Mouse (Mus musculus): ENCODE results near the gene Ccl22.

The Ccl22 gene

GRCm38 (mm10) chr8:94778895-94779533, 33.6 kb downstream of the Ccl22 start:
- DNase-seq (ENCODE audit: low read depth), result peak; percentile 71

DNA sequence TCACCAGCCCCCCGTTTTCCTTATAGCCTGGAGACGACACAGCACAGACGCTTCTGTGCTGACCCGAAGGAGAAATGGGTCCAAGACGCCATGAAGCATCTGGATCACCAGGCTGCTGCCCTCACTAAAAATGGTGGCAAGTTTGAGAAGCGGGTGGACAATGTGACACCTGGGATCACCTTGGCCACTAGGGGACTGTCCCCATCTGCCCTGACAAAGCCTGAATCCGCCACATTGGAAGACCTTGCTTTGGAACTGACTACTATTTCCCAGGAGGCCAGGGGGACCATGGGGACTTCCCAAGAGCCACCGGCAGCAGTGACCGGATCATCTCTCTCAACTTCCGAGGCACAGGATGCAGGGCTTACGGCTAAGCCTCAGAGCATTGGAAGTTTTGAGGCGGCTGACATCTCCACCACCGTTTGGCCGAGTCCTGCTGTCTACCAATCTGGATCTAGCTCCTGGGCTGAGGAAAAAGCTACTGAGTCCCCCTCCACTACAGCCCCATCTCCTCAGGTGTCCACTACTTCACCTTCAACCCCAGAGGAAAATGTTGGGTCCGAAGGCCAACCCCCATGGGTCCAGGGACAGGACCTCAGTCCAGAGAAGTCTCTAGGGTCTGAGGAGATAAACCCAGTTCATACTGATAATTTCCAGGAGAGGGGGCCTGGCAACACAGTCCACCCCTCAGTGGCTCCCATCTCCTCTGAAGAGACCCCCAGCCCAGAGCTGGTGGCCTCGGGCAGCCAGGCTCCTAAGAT, 34.3 kb downstream of the Ccl22 start:
- DNase-seq (ENCODE audit: low read depth), result no peak

DNA sequence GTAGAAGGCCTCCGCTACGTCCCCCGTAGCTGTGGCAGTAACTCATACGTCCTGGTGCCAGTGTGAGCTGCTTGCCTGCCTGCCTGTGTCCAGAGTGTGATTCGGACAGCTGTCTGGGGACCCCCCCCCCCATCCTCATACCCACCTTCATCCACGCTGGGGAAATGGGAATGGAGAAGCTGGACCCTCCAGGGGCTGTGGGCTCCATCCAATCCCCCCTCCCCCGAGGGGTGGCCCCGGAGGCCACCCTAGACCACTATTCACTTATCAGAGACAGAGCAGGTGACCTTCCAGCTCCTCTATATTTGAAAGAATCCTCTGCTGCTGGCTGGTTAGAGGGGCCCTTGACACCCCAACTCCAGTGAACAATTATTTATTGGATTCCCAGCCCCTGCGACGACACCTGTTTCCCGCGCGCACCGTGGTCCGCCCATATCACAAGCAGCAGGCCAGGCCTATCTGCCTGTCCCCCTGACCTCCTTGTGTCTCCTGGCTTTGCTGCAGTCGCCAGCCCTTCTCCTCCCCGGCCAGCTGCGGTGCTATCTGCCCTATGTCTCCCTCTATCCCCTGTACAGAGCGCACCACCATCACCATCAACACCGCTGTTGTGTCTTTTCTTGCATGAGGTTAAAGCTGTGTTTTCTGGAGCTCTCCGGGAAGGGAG, 35.2 kb downstream of the Ccl22 start:
- no peak for DNase-seq (ENCODE audit: low read depth)

DNA sequence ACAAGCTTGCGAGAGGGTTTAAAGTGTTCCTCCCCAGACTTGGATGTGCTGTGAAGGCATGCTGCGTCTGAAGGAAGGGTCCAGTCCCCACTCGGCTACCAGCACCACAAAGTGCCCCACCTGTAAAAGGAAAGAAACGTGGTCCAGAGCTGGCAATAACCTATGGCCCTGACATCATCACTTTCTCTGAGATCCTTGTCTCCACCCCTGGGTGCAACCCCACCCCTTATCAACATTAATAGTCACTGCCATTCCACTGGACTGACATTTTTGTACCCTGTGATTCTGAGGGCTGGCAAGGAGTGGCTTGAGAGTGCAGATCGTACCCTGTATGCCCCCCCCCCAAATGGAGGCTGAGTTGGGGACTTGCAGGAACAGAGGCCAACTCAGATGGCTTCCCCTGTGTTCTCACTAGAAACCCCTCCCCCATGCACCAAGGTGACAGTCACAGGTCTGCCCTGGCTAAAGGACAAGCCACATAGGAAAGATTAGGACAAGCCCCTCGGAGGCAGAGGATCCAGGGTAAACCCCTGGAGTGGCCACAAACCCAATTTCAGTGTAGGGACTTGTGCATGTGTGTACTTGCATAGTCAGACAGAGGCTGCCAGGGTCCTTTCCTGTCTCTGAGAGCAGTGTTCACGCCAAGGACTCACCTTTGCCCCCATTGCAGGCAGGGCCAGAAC, 35.9 kb downstream of the Ccl22 start:
- DNase-seq (ENCODE audit: low read depth), result no peak

DNA sequence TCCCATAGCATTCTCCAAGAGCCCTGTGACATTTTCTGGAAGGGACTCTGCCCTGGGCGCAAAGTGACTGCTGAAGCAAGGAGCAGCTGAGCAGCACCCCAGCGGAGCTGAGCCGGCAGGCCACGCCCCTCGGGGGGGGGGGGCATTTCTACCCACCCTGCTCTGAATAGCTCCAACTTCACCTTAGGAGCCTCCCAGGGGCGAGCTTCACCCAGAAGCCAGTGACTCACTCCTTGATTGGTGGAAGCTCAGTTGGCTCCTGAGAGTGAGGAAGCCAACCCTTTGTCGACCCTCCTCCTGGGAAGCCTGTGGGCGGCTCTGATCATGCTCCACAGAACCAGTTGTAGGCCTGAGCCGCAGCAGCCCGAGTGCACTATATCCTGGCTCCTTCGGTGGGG, 36.4 kb downstream of the Ccl22 start:
- peak; percentile 38 for DNase-seq (ENCODE audit: low read depth)

DNA sequence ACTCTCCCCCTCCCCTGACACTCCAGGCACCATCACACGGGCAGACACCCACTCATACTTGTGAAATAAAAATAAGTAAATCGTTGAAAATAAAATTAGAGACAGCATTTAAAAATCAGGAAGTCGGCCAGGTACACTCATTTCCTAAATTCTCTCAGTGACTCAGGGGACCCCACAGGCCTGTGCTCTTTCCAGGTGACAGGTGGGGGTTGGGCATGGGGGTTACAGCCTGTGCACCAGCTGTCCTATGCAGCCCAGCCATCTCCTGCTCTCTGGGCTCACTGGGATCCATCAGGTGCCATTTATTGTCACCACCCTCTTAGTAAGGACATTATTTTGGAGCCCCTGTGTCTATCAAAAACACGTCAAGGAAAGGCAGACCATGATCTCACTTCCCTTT, 38.5 kb downstream of the Ccl22 start:
- DNase-seq (ENCODE audit: low read depth), result no peak

DNA sequence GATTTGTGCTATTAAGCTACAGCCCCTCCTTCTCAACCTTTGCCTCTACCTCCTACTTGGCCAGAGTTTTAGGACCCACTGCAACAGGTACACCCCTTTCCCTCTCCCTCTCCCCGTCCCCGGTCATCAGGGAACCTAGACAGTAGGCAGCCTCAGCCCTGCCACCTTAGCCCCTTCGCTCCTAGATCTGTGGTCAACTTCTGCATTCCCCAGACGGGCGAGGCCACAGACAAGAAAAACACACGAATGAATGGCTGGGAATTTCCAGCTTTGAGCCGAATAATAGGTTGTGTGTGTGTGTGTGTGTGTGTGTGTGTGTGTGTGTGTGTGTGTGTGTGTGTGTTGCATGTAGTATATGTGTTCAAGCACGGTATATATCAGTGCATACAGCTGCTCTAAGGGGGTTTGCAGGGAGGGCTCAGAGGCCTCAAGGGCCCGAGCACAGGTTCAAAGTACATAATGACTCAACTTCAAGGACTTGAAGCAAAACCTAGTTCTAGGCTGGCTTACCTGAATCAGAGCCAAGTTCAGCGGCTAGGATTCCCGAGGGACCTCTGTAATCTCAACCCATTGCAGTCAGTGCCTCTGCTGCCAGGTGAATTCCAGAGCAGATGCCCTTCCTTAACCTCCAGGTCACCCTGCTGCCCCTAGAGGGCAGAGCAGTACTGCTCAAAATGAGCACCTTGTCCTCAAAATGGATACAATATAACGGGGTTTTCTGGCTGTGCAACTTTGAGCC, 40.0 kb downstream of the Ccl22 start:
- DNase-seq (ENCODE audit: low read depth), result peak; percentile 80

DNA sequence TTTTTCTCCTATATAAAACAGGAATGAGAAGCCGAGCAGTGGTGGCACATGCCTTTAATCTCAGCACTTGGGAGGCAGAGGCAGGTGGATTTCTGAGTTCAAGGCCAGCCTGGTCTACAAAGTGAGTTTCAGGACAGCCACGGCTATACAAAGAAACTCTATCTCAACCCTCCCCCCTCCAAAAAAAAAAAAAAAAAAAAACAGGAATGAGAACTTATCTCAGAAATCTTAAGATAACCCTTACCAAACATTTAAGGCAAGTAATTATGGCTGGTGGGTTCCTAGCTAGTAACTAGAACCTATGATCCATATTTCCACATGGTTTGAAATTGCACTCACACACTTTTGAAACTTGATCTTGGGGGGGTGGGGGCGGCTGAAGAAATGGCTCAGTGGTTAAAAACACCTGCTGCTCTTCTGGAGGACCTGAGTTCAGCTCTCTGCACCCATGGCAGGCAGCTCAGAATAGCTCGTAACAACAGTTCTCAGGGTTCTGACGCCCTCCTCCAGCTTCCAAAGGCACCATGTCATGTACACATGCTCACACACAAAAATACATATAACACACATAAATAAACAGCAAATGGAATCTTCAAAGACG, 40.7 kb downstream of the Ccl22 start:
- DNase-seq (ENCODE audit: low read depth), result no peak

GRCm38 (mm10) chr8:94787524-94788501, 42.4 kb downstream of the Ccl22 start:
- DNase-seq (ENCODE audit: low read depth), result peak; percentile 92

DNA sequence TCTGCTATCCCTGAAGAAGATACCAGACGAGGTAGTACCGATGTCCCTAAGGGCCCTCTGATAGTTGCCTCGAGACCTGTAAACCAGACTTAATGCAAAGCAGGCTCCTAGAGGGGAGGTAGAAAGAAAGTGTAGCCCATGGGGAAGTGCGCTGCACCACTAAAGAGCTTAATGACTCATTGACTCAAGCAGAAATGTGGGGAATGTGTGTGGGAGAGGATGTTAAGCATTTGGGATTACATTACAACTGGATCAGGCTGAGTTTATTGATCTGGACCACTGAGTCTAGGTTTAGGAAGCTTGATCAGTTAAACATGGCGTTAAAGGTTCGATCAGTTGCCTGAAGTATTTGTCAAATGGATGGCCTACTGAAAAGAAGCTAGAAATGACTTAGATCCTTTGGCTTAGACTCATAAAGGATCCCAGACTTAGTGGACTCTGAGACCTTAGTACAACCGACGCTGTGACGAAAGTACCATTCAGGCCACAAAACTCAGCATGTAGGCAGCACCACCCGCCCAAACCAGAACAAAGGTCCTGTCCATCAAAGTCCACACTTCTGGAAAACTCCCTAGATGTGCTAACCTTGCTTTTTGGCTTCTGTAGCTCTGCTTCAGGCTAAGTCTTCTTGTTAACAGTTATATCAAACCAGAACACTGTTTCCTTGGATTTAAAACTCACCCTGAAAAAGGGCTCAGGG, 44.0 kb downstream of the Ccl22 start:
- no peak for DNase-seq (ENCODE audit: low read depth)

- no peak for DNase-seq (ENCODE audit: low read depth)
These were observed 49.0 kb downstream of the Ccl22 start for GRCm38 (mm10) chr8:94794368-94794767.

- DNase-seq (ENCODE audit: low read depth), result peak; percentile 72
These were observed 49.4 kb downstream of the Ccl22 start for GRCm38 (mm10) chr8:94794782-94795181.

- DNase-seq (ENCODE audit: low read depth), result peak; percentile 55
These were observed 55.0 kb downstream of the Ccl22 start for GRCm38 (mm10) chr8:94800278-94800968.
